In the genomic region with DNA sequence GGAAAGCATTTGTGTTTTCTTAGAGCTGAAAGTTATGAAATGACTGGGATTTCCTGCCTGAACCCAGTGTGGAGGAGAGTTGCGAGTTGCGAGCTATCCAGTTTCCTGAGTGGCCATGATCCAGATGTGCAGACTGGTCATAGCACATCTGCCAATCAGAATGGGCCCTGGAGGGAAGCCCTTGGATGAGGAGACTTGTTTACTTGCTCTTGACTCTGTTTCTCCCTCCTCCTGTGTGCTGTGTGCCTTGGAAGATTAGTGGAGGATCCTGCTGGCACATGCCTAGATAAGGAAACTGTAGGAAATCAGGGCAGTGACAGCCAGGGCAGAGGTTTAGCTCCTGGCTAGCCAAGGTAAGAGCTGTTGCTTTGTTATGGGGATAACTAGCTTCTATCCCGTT, we compare ENCODE assay signal across 11 mouse cellular contexts. TPM values are rescaled to one million over a fixed set of nuclear protein-coding genes. Genes with fewer than 3 reads are reported as not detected.
A peak's percentile ranks its signal among the peaks of the same experiment; 100 is the strongest.
DNase-seq lines count a peak whose midpoint lies in the region; ATAC-seq and TF ChIP-seq lines count a peak whose summit lies in the region.
"Had no signal": no experiment of that assay in that cellular context is flagged by ENCODE, and none has a peak within 500 bp of the region (broad histone marks: within the 10 kb centered on the region; RNA-seq: fewer than 3 reads in every experiment).

No protein-coding gene starts in this region.

- peak; percentile 15 for DNase-seq in hindbrain, postnatal 0 days (ENCODE audit: low spot score)
- peak; percentile 53 to 66 for DNase-seq in heart, postnatal 36 days
- DNase-seq in lung, postnatal 14 days, result peak; percentile 26
- no peak for DNase-seq in forebrain, embryonic 14.5 days (ENCODE audit: low spot score)
- DNase-seq in embryo, embryonic 9.5 days (ENCODE audit: extremely low spot score), result no peak
- no peak for DNase-seq in left cerebral cortex, adult 11 months (ENCODE audit: low spot score)
- DNase-seq: cerebellum, adult 9-11 months had no signal

- no peaks in the 10 kb centered on the region for H3K36me3 ChIP-seq in hindbrain, postnatal 0 days (ENCODE audit: insufficient read depth, low read length)
- no peaks in the 10 kb centered on the region; the same call in 1 of the 2 replicates for H3K36me3 ChIP-seq in hindbrain, embryonic 12.5 days
- H3K36me3 ChIP-seq in forebrain, embryonic 14.5 days (ENCODE audit: control insufficient read depth, insufficient read depth, low read length), result no peaks in the 10 kb centered on the region

- no peak overlapping the region for H3K4me2 ChIP-seq in hindbrain, postnatal 0 days (ENCODE audit: low read depth, low read length)
- H3K4me2 ChIP-seq in hindbrain, embryonic 12.5 days (replicated peaks), result no peak overlapping the region
- H3K4me2 ChIP-seq in forebrain, embryonic 14.5 days (ENCODE audit: low read length), result no peak overlapping the region

- intact Hi-C loops in heart, postnatal 36 days (cut with DNase I), result no loop called here

- ATAC-seq in hindbrain, postnatal 0 days, result no peak
- no peak for ATAC-seq in hindbrain, embryonic 12.5 days (ENCODE audit: low FRiP score)
- ATAC-seq in forebrain, embryonic 14.5 days, result no peak

- H3K9ac ChIP-seq in hindbrain, postnatal 0 days (replicated peaks; ENCODE audit: low read length), result no peak overlapping the region
- no peak overlapping the region for H3K9ac ChIP-seq in hindbrain, embryonic 12.5 days
- no peak overlapping the region for H3K9ac ChIP-seq in forebrain, embryonic 14.5 days (ENCODE audit: low read length)
- H3K9ac ChIP-seq: liver, embryonic 14.5 days had no signal

- no peaks in the 10 kb centered on the region for H3K9me3 ChIP-seq in hindbrain, postnatal 0 days (ENCODE audit: low read length)
- 0 out of 2 replicates have a peak, but pooled peaks cover 4% of the 10 kb centered on the region for H3K9me3 ChIP-seq in hindbrain, embryonic 12.5 days (replicated peaks)
- no peaks in the 10 kb centered on the region for H3K9me3 ChIP-seq in forebrain, embryonic 14.5 days (replicated peaks; ENCODE audit: control insufficient read depth, low read length)

- no peak for TF ChIP-seq CTCF in hindbrain, postnatal 0 days (IDR thresholded peaks at IDR 0.05; ENCODE audit: low read depth)
- TF ChIP-seq CTCF in embryonic fibroblast, embryonic 13.5 days (IDR thresholded peaks at IDR 0.05; ENCODE audit: borderline replicate concordance, insufficient read depth, low read length), result no peak

- 56% methylated on average over 3 of the region's 3 CpGs for WGBS in hindbrain, postnatal 0 days
- 53% methylated on average over 3 of the region's 3 CpGs for WGBS in hindbrain, embryonic 12.5 days
- WGBS in forebrain, embryonic 14.5 days, result 54% methylated on average over 3 of the region's 3 CpGs

- peaks cover 12% of the 10 kb centered on the region for H3K4me1 ChIP-seq in hindbrain, postnatal 0 days (ENCODE audit: insufficient read depth, low read length)
- 0 out of 2 replicates have a peak, but pooled peaks cover 3% of the 10 kb centered on the region for H3K4me1 ChIP-seq in hindbrain, embryonic 12.5 days
- peaks cover 4% of the 10 kb centered on the region; the same call in 1 of the 2 replicates for H3K4me1 ChIP-seq in embryonic fibroblast, embryonic 13.5 days (ENCODE audit: control insufficient read depth, insufficient read depth, low read length)
- no peaks in the 10 kb centered on the region for H3K4me1 ChIP-seq in forebrain, embryonic 14.5 days (ENCODE audit: control insufficient read depth, insufficient read depth, low read length)

- TF ChIP-seq POLR2A in embryonic fibroblast, embryonic 13.5 days (IDR thresholded peaks at IDR 0.05; ENCODE audit: low read depth, low read length), result no peak

- H3K4me3 ChIP-seq in hindbrain, postnatal 0 days (ENCODE audit: low read length), result no peak overlapping the region
- H3K4me3 ChIP-seq in hindbrain, embryonic 12.5 days, result no peak overlapping the region
- H3K4me3 ChIP-seq in embryonic fibroblast, embryonic 13.5 days (ENCODE audit: insufficient read depth, low read length), result no peak overlapping the region
- H3K4me3 ChIP-seq in forebrain, embryonic 14.5 days (ENCODE audit: low read depth, low read length), result no peak overlapping the region

- H3K27me3 ChIP-seq in hindbrain, postnatal 0 days (ENCODE audit: insufficient read depth, low read length), result no peaks in the 10 kb centered on the region
- no peaks in the 10 kb centered on the region for H3K27me3 ChIP-seq in hindbrain, embryonic 12.5 days
- no peaks in the 10 kb centered on the region for H3K27me3 ChIP-seq in forebrain, embryonic 14.5 days (replicated peaks; ENCODE audit: control insufficient read depth, insufficient read depth, low read length)

- peak overlapping the region; percentile 41; the same call in 1 of the 2 replicates for H3K27ac ChIP-seq in hindbrain, postnatal 0 days
- H3K27ac ChIP-seq in hindbrain, embryonic 12.5 days, result no peak overlapping the region
- peak overlapping the region; percentile 32 for H3K27ac ChIP-seq in embryonic fibroblast, embryonic 13.5 days (ENCODE audit: insufficient read depth, low read length)
- no peak overlapping the region for H3K27ac ChIP-seq in forebrain, embryonic 14.5 days (ENCODE audit: low read depth, low read length)
- H3K27ac ChIP-seq: liver, embryonic 14.5 days had no signal

RNA-seq across cellular contexts. Expression of a gene that starts 36.4 kb away (rescaled TPM):
- not detected in 2 replicates for total RNA-seq in hindbrain, postnatal 0 days (2014; rRNA removed)
- not detected in 2 replicates for polyA plus RNA-seq in hindbrain, postnatal 0 days (2015; fragmentation: Nextera tagmentation; extraction: Ambion mirVana)
- polyA plus RNA-seq in hindbrain, embryonic 12.5 days (2016; fragmentation: Nextera tagmentation; extraction: Ambion mirVana), result not detected in 2 replicates
- polyA plus RNA-seq in embryonic fibroblast, embryonic 13.5 days (2011; ENCODE audit: insufficient read length, low read depth, missing spikeins), result not detected in 2 replicates
- total RNA-seq in heart, postnatal 36 days (2021), result not detected
- not detected in 2 replicates for polyA plus RNA-seq in forebrain, embryonic 14.5 days (2014; fragmentation: Nextera tagmentation; extraction: Ambion mirVana)
- polyA plus RNA-seq: liver, embryonic 14.5 days; spleen, adult 2 months had no signal

Comparison
In these comparisons a context has a peak if more than half of its experiments do, and no peak if none do; other contexts are left out.
1. H3K27ac ChIP-seq: peak in hindbrain, postnatal 0 days (single experiment) and embryonic fibroblast, embryonic 13.5 days (single experiment); none in hindbrain, embryonic 12.5 days (single experiment) and forebrain, embryonic 14.5 days (single experiment).
2. DNase-seq: peak in hindbrain, postnatal 0 days (single experiment), heart, postnatal 36 days (2 of 2) and lung, postnatal 14 days (single experiment); none in forebrain, embryonic 14.5 days (single experiment), embryo, embryonic 9.5 days (single experiment) and left cerebral cortex, adult 11 months (single experiment).